Mouse (Mus musculus) midbrain, embryonic 14.5 days (tissue): ENCODE measurements around the gene Hist2h3c2. TPM values are rescaled to one million over a fixed set of nuclear protein-coding genes. Genes with fewer than 3 reads are reported as not detected.
A peak's percentile ranks its signal among the peaks of the same experiment; 100 is the strongest.
"Not testable (repeated sequence)": the region's sequence is repeated elsewhere in the genome, so short reads cannot be mapped to it uniquely, and the experiment has no call there.

Source experiments
- ATAC-seq: fragments of 200-750 bp; cut with Nextera tagmentation; 2 replicates; pipeline ENCODE4 v1.8.0; 2017; ENCODE audit warnings: moderate number of reproducible peaks, moderate library complexity; ENCODE audit not compliant: low FRiP score, low TSS enrichment
- DNase-seq: peaks from one replicate; pipeline ENCODE4 v3.0.0-alpha.2; 2015
- H3K27ac ChIP-seq: fragments of 300-500 bp; sonication (generic); replicated peaks from 2 replicates; pipeline ENCODE4 v1.5.1; 2014; ENCODE audit warnings: mild to moderate bottlenecking, low read depth, low read length, moderate library complexity
- H3K27me3 ChIP-seq: fragments of 300-500 bp; sonication (generic); 2 replicates; pipeline ENCODE4 v1.6.1; 2014; ENCODE audit warnings: low read length, control low read depth, mixed read lengths; ENCODE audit not compliant: control insufficient read depth, insufficient read depth
- H3K36me3 ChIP-seq: fragments of 300-500 bp; sonication (generic); 2 replicates; pipeline ENCODE4 v1.6.1; 2014; ENCODE audit warnings: low read length, control low read depth; ENCODE audit not compliant: control insufficient read depth, insufficient read depth
- H3K4me1 ChIP-seq: fragments of 300-500 bp; sonication (generic); 2 replicates; pipeline ENCODE4 v1.6.1; 2014; ENCODE audit warnings: mild to moderate bottlenecking, antibody characterized with exemption, low read length, control low read depth; ENCODE audit not compliant: control insufficient read depth, insufficient read depth
- H3K4me2 ChIP-seq: fragments of 300-500 bp; sonication (generic); 2 replicates; pipeline ENCODE4 v1.6.1; 2014; ENCODE audit warnings: mild to moderate bottlenecking, low read length, moderate library complexity
- H3K4me3 ChIP-seq: fragments of 300-500 bp; sonication (generic); replicated peaks from 2 replicates; pipeline ENCODE4 v1.5.1; 2014; ENCODE audit warnings: low read depth, low read length
- H3K9ac ChIP-seq: fragments of 300-500 bp; sonication (generic); replicated peaks from 2 replicates; pipeline ENCODE4 v1.6.1; 2014; ENCODE audit warnings: mild to moderate bottlenecking, low read length, moderate library complexity
- H3K9me3 ChIP-seq: fragments of 300-500 bp; sonication (generic); 2 replicates; pipeline ENCODE4 v1.6.1; 2016; ENCODE audit warnings: low read length, control low read depth, mixed read lengths; ENCODE audit not compliant: control insufficient read depth
- whole genome bisulfite sequencing: fragments of 180-500 bp; shearing (Covaris S2); extraction: QIAGEN DNeasy Blood & Tissue Kit; methylation state at CpG from one replicate; pipeline ENCODE4 v1.1.7; 2014; 5-methylcytosine and 5-hydroxymethylcytosine counted together
- polyA plus RNA-seq: library from polyadenylated mRNA; unstranded; fragments of >200 nt; fragmentation: Nextera tagmentation; extraction: Ambion mirVana; gene quantifications from 2 replicates; pipeline ENCODE4 v1.2.1, GENCODE M21; 2014

Hist2h3c2 gene
- polyA plus RNA-seq, 1 experiment from 2014 or later = 3.4 TPM

DNA sequence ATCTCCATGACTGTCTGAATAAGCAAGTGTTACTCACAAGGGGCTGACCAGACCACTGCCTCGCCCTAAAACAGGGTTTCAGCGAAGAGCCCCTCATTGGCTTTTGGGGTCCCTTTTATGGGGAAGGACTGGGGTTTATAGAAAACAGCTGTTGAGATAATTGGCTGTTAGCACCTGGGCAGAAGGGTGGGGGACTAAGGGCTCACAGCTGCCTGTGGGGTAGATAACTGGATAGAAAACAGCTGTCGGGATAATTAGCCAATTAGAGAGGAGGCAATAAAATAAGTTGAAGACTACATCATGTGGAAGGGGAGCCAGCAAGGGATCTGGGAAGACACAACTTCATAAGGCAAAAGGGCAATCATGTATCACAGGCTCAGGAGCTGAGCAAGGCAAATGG lies 12.0 kb upstream of the Hist2h3c2 start:
- 0 out of 2 replicates have a peak, but pooled peaks cover 9% of the 10 kb centered on the region for H3K4me1 ChIP-seq
- H3K4me3 ChIP-seq = no peak overlapping the region
- DNase-seq (no peak), ATAC-seq (no peak)
- H3K4me2 ChIP-seq = no peak overlapping the region
- no peak overlapping the region for H3K27ac ChIP-seq
- no peaks in the 10 kb centered on the region for H3K36me3 ChIP-seq
- H3K27me3 ChIP-seq = no peaks in the 10 kb centered on the region
- WGBS = 90% methylated on average over 3 of the region's 3 CpGs
- no peak overlapping the region for H3K9ac ChIP-seq
- no peaks in the 10 kb centered on the region for H3K9me3 ChIP-seq

- no peak overlapping the region for H3K27ac ChIP-seq
- ATAC-seq (no peak), DNase-seq (no peak)
- no peaks in the 10 kb centered on the region for H3K36me3 ChIP-seq
- H3K4me2 ChIP-seq = no peak overlapping the region
- no peak overlapping the region for H3K4me3 ChIP-seq
- 0 out of 2 replicates have a peak, but pooled peaks cover 17% of the 10 kb centered on the region for H3K4me1 ChIP-seq
- H3K9ac ChIP-seq = no peak overlapping the region
- WGBS = 48% methylated on average over 4 of the region's 4 CpGs
- no peaks in the 10 kb centered on the region for H3K9me3 ChIP-seq
- H3K27me3 ChIP-seq = no peaks in the 10 kb centered on the region
Measured at GRCm38 (mm10) chr3:96249034-96249345, 10.1 kb upstream of the Hist2h3c2 start.

- no peak for ATAC-seq
Measured at GRCm38 (mm10) chr3:96248141-96249033, 9.5 kb upstream of the Hist2h3c2 start.

DNA sequence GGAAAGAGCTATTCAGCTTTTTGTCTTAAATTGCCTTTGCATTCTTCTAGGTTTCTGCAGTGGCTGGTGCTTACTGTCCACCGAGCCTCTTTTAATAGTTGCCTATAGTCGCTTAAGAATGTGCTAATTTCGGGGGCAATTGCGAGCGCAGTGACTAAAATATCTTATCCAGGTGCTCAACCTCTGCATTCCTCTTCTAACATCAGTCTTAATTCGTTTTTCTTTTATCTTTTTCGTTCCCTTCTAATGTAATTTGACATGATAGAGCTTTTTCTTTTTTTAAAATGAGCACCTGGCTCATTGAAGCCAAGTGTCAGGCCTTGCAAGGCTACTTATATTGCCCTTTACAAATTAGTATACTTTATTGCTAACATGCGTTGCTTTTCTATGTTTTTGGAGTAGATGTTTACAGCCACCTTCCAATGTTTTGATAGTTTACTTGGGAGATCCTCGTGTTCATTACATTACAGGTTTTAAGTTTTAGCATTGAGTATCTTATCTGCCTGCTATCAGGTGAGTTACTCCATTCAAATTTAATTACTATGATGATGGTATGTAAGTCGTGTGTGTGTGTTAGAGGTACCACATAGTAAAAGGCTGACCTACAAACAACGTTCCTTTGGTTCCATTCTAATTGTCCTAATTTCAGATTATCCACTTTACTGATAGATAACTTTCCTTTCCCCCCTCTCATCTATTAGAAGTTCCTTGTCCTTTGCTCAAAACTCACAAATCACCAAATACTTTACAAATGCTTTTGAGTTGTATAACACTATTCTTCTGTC lies 8.6 kb upstream of the Hist2h3c2 start:
- no peak for ATAC-seq
- no peak overlapping the region for H3K27ac ChIP-seq
- 3% methylated on average over 11 of the region's 11 CpGs for WGBS

More at GRCm38 (mm10) chr3:96248141-96249033, 9.5 kb upstream of the Hist2h3c2 start:
- no peaks in the 10 kb centered on the region for H3K9me3 ChIP-seq
- H3K4me1 ChIP-seq = 0 out of 2 replicates have a peak, but pooled peaks cover 19% of the 10 kb centered on the region
- WGBS = 49% methylated on average over 6 of the region's 6 CpGs
- no peaks in the 10 kb centered on the region for H3K36me3 ChIP-seq
- H3K4me3 ChIP-seq = no peak overlapping the region; the same call in 1 of the 2 replicates
- no peak overlapping the region; the same call in 1 of the 2 replicates for H3K9ac ChIP-seq
- no peaks in the 10 kb centered on the region for H3K27me3 ChIP-seq
- H3K4me2 ChIP-seq = peak overlapping the region; percentile 49
- no peak for DNase-seq
- no peak overlapping the region for H3K27ac ChIP-seq

DNA sequence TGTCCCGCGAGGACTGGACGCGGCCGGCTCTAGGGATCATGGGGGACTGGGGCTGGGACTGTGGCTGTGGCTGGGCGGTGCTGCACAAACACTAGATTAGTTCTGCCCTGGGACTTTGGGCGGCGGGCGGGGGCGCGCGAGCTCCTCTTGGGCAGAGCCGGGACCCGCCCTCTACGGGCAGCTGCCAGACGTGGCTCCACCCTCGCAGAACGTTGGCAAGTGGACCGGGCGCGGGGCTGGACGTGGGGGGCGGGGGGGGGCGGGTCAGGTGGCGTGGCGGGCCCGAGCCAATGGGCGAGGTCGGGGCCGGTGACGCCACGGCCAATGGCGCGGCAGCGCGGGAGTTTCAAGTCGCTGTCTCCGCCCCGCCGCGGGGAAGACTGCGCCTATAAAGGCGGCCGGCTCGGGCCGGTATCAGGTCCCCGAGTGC lies 7.5 kb upstream of the Hist2h3c2 start, which contains the start of gene Hist2h3c1:
TSS of gene Hist2h3c1 (plus strand) at position 259 of the 430 bp plus-strand sequence.
- not testable (repeated sequence) for H3K27me3 ChIP-seq, H3K9me3 ChIP-seq, H3K36me3 ChIP-seq, DNase-seq
- 0 out of 2 replicates have a peak, but pooled peaks cover 19% of the 10 kb centered on the region for H3K4me1 ChIP-seq
- 0% methylated on average over 14 of the region's 47 CpGs for WGBS
- peak within 1 kb of the TSS; percentile 26 for H3K4me3 ChIP-seq
- H3K27ac ChIP-seq = 0 out of 2 replicates have a peak within 1 kb of the TSS, but pooled peaks have one; percentile 49
- ATAC-seq = peak; percentile 93
- peak within 1 kb of the TSS; percentile 49 for H3K4me2 ChIP-seq
- H3K9ac ChIP-seq = peak within 1 kb of the TSS; percentile 43; the same call in 1 of the 2 replicates

More for the DNA sequence above, 8.6 kb upstream of the Hist2h3c2 start:
- H3K9ac ChIP-seq = peak overlapping the region; percentile 43; the same call in 1 of the 2 replicates
- H3K4me3 ChIP-seq = peak overlapping the region; percentile 26
- no peak for DNase-seq
- no peaks in the 10 kb centered on the region for H3K36me3 ChIP-seq
- H3K9me3 ChIP-seq = no peaks in the 10 kb centered on the region
- H3K27me3 ChIP-seq = no peaks in the 10 kb centered on the region
- H3K4me1 ChIP-seq = 0 out of 2 replicates have a peak, but pooled peaks cover 19% of the 10 kb centered on the region
- H3K4me2 ChIP-seq = peak overlapping the region; percentile 49

DNA sequence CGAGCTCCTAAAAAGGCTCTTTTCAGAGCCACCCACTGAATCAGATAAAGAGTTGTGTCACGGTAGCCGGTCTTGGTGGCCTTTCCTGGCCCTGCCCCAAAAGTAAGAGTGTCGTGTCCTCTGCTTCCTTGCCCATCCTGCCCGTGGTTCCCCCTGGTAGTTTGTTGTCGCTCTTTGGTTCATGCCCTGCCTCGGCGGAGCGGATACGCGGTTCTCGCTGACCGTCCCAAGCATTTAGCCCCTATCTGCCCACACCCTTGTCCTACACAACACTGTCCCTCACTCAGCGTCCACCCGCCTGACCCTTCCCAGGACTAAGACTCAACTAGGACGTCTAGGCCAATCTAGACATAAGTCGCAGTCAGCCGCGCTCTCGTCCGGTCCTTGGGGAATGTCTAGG lies 7.1 kb upstream of the Hist2h3c2 start:
- not testable (repeated sequence) for DNase-seq, H3K9me3 ChIP-seq, H3K36me3 ChIP-seq, H3K9ac ChIP-seq, H3K27me3 ChIP-seq
- under 1% methylated on average over 10 of the region's 21 CpGs for WGBS
- peak overlapping the region; percentile 38 for H3K4me2 ChIP-seq
- H3K27ac ChIP-seq = 0 out of 2 replicates have a peak overlapping the region, but pooled peaks have one; percentile 49
- H3K4me3 ChIP-seq = peak overlapping the region; percentile 23; the same call in 1 of the 2 replicates
- peak; percentile 57; the same call in 1 of the 2 replicates for ATAC-seq
- 0 out of 2 replicates have a peak, but pooled peaks cover 19% of the 10 kb centered on the region for H3K4me1 ChIP-seq

- peak within 1 kb of the TSS; percentile 72 for H3K9ac ChIP-seq
- H3K4me2 ChIP-seq = peak within 1 kb of the TSS; percentile 72
- under 1% methylated on average over 27 of the region's 88 CpGs for WGBS
- H3K4me1 ChIP-seq = peaks cover 22% of the 10 kb centered on the region; the same call in 1 of the 2 replicates
- DNase-seq (peak; percentile 76), ATAC-seq (peak; percentile 89)
- not testable (repeated sequence) for H3K9me3 ChIP-seq, H3K27me3 ChIP-seq, H3K36me3 ChIP-seq
- peak within 1 kb of the TSS; percentile 44 for H3K4me3 ChIP-seq
- H3K27ac ChIP-seq = peak within 1 kb of the TSS; percentile 94
Measured at GRCm38 (mm10) chr3:96245003-96245886, 6.3 kb upstream of the Hist2h3c2 start, which contains the start of gene Hist2h2aa1. TSS of gene Hist2h2aa1 (plus strand) at chr3:96245497.
